Comparison of ENCODE assay signal across 10 mouse cellular contexts in genomic region chrX:140179850-140180249, GRCm38 (mm10).
DNase-seq lines count a peak whose midpoint lies in the region.
"Had no signal": no experiment of that assay in that cellular context is flagged by ENCODE, and none has a peak within 500 bp of the region (broad histone marks: within the 10 kb centered on the region; RNA-seq: fewer than 3 reads in every experiment).

No protein-coding gene starts in this region.

- peak; percentile 1 for DNase-seq in cerebellum, adult 11 months
- DNase-seq in cerebellum, adult 8-10 months = no peak
- peak; percentile 6 to 45 for DNase-seq in left cerebral cortex, postnatal 36 days (ENCODE audit: low spot score in 2 of 2)
- DNase-seq in left cerebral cortex, postnatal 10 days (ENCODE audit: extremely low spot score in 1 of 2, low spot score in 2 of 2) = no peak
- peak; percentile 22 to 31 for DNase-seq in layer of hippocampus, adult 18-20 months (ENCODE audit: low spot score in 2 of 2)
- DNase-seq in right cerebral cortex, postnatal 25 days = peak; percentile 11
- DNase-seq in kidney, adult 8-10 months = no peak
- DNase-seq in adrenal gland, adult (ENCODE audit: inconsistent age in 2 of 2, low spot score in 1 of 2) = no peak
- DNase-seq: adrenal gland, adult 8-10 months; thymus, postnatal 14 days had no signal

- intact Hi-C loops in left cerebral cortex, postnatal 36 days (cut with DNase I) = loop anchor here (10.0 kb wide), 1 partner anchor 65 kb away; no protein-coding TSS in a partner anchor
- intact Hi-C loops in left cerebral cortex, postnatal 10 days (cut with DNase I) = no loop called here

Comparison
In these comparisons a context has a peak if more than half of its experiments do, and no peak if none do; other contexts are left out.
1. DNase-seq: peak in cerebellum, adult 11 months (single experiment), left cerebral cortex, postnatal 36 days (2 of 2), layer of hippocampus, adult 18-20 months (2 of 2) and right cerebral cortex, postnatal 25 days (single experiment); none in cerebellum, adult 8-10 months (single experiment), left cerebral cortex, postnatal 10 days (0 of 2), kidney, adult 8-10 months (0 of 2) and adrenal gland, adult (0 of 2).